Mouse (Mus musculus) CH12.LX (cell line): ENCODE results near the gene Atrip.

ENCODE experiments used
- BHLHE40 ChIP-seq: IDR thresholded peaks from 2 replicates; pipeline ENCODE4 v1.6.1; 2011; ENCODE audit warnings: mild to moderate bottlenecking, low read depth, low read length, improper control_type of control experiment
- CTCF ChIP-seq, 2 experiments: IDR thresholded peaks in 1 of 2; conservative IDR thresholded peaks in 1 of 2; 2 replicates each; pipeline ENCODE4 v1.5.1; 2011 to 2012; ENCODE audit warnings: low read depth in 2 of 2, low read length in 2 of 2, improper control_type of control experiment in 1 of 2, inconsistent platforms in 1 of 2, mild to moderate bottlenecking in 1 of 2, moderate library complexity in 1 of 2
- ELF1 ChIP-seq: IDR thresholded peaks from 2 replicates; pipeline ENCODE4 v1.6.1; 2014; ENCODE audit warnings: low read depth, mild to moderate bottlenecking, inconsistent platforms, low read length, improper control_type of control experiment
- EP300 ChIP-seq: IDR thresholded peaks from 2 replicates; pipeline ENCODE4 v1.6.1; 2011; ENCODE audit warnings: low read length, improper control_type of control experiment
- ETS1 ChIP-seq: conservative IDR thresholded peaks from 2 replicates; pipeline ENCODE4 v1.6.1; 2012; ENCODE audit warnings: low read depth, mild to moderate bottlenecking, inconsistent platforms, low read length, improper control_type of control experiment, moderate library complexity
- GABPA ChIP-seq: IDR thresholded peaks from 2 replicates; pipeline ENCODE4 v1.6.1; 2012; ENCODE audit warnings: low read depth, low read length, improper control_type of control experiment, inconsistent platforms; ENCODE audit not compliant: insufficient replicate concordance
- HCFC1 ChIP-seq: IDR thresholded peaks from 2 replicates; pipeline ENCODE4 v1.6.1; 2012; ENCODE audit warnings: low read depth, mild to moderate bottlenecking, inconsistent platforms, low read length, improper control_type of control experiment
- MAZ ChIP-seq: IDR thresholded peaks from 2 replicates; pipeline ENCODE4 v1.6.1; 2012; ENCODE audit warnings: low read depth, mild to moderate bottlenecking, inconsistent platforms, low read length, improper control_type of control experiment, moderate library complexity
- NELFE ChIP-seq: IDR thresholded peaks from 2 replicates; pipeline ENCODE4 v1.6.1; 2011; ENCODE audit warnings: low read depth, low read length, improper control_type of control experiment
- PAX5 ChIP-seq: IDR thresholded peaks from 2 replicates; pipeline ENCODE4 v1.6.1; 2012; ENCODE audit warnings: low read length, inconsistent platforms, mixed read lengths
- POLR2A ChIP-seq: IDR thresholded peaks from 2 replicates; pipeline ENCODE4 v1.6.1; 2011; ENCODE audit warnings: low read depth, mild to moderate bottlenecking, improper control_type of control experiment, low read length
- UBTF ChIP-seq: IDR thresholded peaks from 2 replicates; pipeline ENCODE4 v1.6.1; 2012; ENCODE audit warnings: low read depth, mild to moderate bottlenecking, inconsistent platforms, low read length, improper control_type of control experiment, moderate library complexity
- ZMIZ1 ChIP-seq: IDR thresholded peaks from 2 replicates; pipeline ENCODE4 v1.6.1; 2012; ENCODE audit warnings: low read depth, mild to moderate bottlenecking, inconsistent platforms, low read length, improper control_type of control experiment

- TF ChIP-seq ELF1, result no peak
- no peak for TF ChIP-seq CTCF (conservative IDR thresholded peaks at IDR 0.05 in 1 of 2, IDR thresholded peaks at IDR 0.05 in 1 of 2; ENCODE audit: low read depth in 2 of 2, low read length in 2 of 2)
- TF ChIP-seq GABPA, result no peak
- TF ChIP-seq MAZ, result no peak
- no peak for TF ChIP-seq ETS1
- no peak for TF ChIP-seq NELFE
- TF ChIP-seq ZMIZ1, result no peak
- TF ChIP-seq EP300, result no peak
- no peak for TF ChIP-seq BHLHE40
- no peak for TF ChIP-seq HCFC1
- no peak for TF ChIP-seq UBTF
- TF ChIP-seq POLR2A, result no peak
- no peak for TF ChIP-seq PAX5
Observed at GRCm38 (mm10) chr9:109028919-109029318, 45.0 kb downstream of the Atrip start.
